In the genomic region with DNA sequence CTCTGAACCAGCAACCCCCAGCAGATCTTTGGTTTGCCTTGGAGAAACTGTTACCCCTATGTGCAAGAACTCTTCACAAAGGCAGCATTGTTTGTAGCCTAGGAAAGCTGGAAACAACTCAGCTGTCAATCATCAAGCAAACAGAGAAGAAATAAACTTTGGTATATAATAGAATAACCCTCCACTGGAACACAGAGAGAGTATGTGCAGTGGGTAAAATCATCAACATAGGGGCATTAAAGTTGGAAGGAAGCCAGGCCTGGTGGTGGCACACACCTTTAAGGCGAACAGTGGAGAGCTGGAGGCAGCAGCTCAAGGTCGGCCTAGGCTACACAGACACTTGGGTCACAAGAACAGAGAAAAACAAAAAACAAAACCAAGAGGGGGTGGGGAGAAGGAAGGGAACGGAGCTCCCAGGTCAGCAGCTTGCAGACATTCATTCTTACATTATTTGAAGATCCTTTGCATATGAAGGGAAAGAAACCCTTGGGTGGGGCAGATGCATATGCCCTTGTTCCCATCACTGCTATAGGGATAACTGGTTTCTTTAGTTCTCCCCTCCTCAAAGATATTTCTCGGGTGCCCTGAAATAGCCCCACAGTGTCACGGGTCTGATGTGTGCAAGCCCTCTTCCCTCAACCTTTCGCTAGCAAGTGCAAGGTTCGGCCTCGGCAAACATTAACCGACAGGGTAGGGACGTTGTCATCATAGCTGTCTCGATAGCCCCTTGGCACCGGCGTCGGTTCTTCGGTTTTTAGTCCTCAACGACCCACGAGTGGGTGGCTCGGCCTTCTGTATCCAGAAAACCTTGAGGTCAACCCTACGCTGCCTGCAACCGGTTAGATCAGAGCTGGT, we compare ENCODE assay signal across 9 mouse cellular contexts. TPM values are rescaled to one million over a fixed set of nuclear protein-coding genes. Genes with fewer than 3 reads are reported as not detected.
DNase-seq lines count a peak whose midpoint lies in the region; ATAC-seq and TF ChIP-seq lines count a peak whose summit lies in the region.
"Had no signal": no experiment of that assay in that cellular context is flagged by ENCODE, and none has a peak within 500 bp of the region (broad histone marks: within the 10 kb centered on the region; RNA-seq: fewer than 3 reads in every experiment).

No protein-coding gene starts in this region.

- no peak overlapping the region for H3K27ac ChIP-seq in intestine, embryonic 16.5 days (ENCODE audit: low read length)
- H3K27ac ChIP-seq in liver, adult 2 months (replicated peaks; ENCODE audit: insufficient read depth, low read depth, low read length): peak overlapping the region; percentile 85

- H3K9ac ChIP-seq in intestine, embryonic 16.5 days (ENCODE audit: low read depth, low read length): no peak overlapping the region
- peak overlapping the region; percentile 63 for H3K9ac ChIP-seq in liver, adult 2 months (ENCODE audit: low read depth, low read length)

- H3K4me2 ChIP-seq in intestine, embryonic 16.5 days (ENCODE audit: low read depth, low read length): peak overlapping the region; percentile 43

- TF ChIP-seq POLR2A in liver, adult 2 months (IDR thresholded peaks at IDR 0.05; ENCODE audit: extremely low read depth, insufficient read depth, low read length): no peak

- ATAC-seq in intestine, embryonic 16.5 days: peak; percentile 75

- peak; percentile 32 for DNase-seq in embryo, embryonic 10.5 days (ENCODE audit: low spot score)
- no peak for DNase-seq in embryo, embryonic 10 days (ENCODE audit: low spot score)
- peak; percentile 85 for DNase-seq in ZHBTc4 (ENCODE audit: low read depth, low spot score)
- DNase-seq in liver, adult 2 months (ENCODE audit: extremely low read depth, low read depth, low spot score): peak; percentile 93
- no peak for DNase-seq in layer of hippocampus, postnatal 14 days (ENCODE audit: low spot score in 2 of 2)
- no peak for DNase-seq in left cerebral cortex, adult 8-10 months (ENCODE audit: low spot score in 2 of 2)
- no peak for DNase-seq in gastrocnemius, postnatal 25 days

- no peaks in the 10 kb centered on the region for H3K9me3 ChIP-seq in intestine, embryonic 16.5 days (ENCODE audit: control insufficient read depth, low read length)

- 18% methylated on average over 20 of the region's 20 CpGs for WGBS in intestine, embryonic 16.5 days
- WGBS in liver, adult 2 months: 16% methylated on average over 20 of the region's 20 CpGs

- no peaks in the 10 kb centered on the region for H3K27me3 ChIP-seq in intestine, embryonic 16.5 days (replicated peaks; ENCODE audit: control insufficient read depth, insufficient read depth, low read length)
- H3K27me3 ChIP-seq in liver, adult 2 months (ENCODE audit: control insufficient read depth, insufficient read depth, low read length): no peaks in the 10 kb centered on the region

- H3K4me1 ChIP-seq in intestine, embryonic 16.5 days (ENCODE audit: control insufficient read depth, insufficient read depth, low read length): peaks cover 7% of the 10 kb centered on the region
- H3K4me1 ChIP-seq in liver, adult 2 months (ENCODE audit: control insufficient read depth, insufficient read depth, low read length): peaks cover 6% of the 10 kb centered on the region; the same call in 1 of the 2 replicates

- no peaks in the 10 kb centered on the region for H3K79me2 ChIP-seq in liver, adult 2 months (ENCODE audit: control insufficient read depth, insufficient read depth, low read length)

- 0 out of 2 replicates have a peak overlapping the region, but pooled peaks have one; percentile 7 for H3K4me3 ChIP-seq in intestine, embryonic 16.5 days (ENCODE audit: low read length)
- H3K4me3 ChIP-seq in liver, adult 2 months (ENCODE audit: insufficient read depth, low read depth, low read length): no peak overlapping the region
- H3K4me3 ChIP-seq: erythroblast, embryonic 14.5 days had no signal

- TF ChIP-seq CTCF in liver, adult 2 months (IDR thresholded peaks at IDR 0.05; ENCODE audit: low read depth, low read length): no peak

- H3K36me3 ChIP-seq in intestine, embryonic 16.5 days (ENCODE audit: control insufficient read depth, insufficient read depth, low read length): no peaks in the 10 kb centered on the region
- H3K36me3 ChIP-seq in liver, adult 2 months (ENCODE audit: control insufficient read depth, insufficient read depth, low read length): no peaks in the 10 kb centered on the region

RNA-seq across cellular contexts. Expression of gene Derl3, which starts 11.4 kb away (rescaled TPM):
- polyA plus RNA-seq in intestine, embryonic 16.5 days (2015; fragmentation: Nextera tagmentation; extraction: Ambion mirVana): 6.8 and 9.7 TPM in 2 replicates
- 2.1 and 6.4 TPM in 2 replicates for total RNA-seq in liver, adult 2 months (2014; rRNA removed)
- 6.4 and 15.0 TPM in 2 replicates for polyA plus RNA-seq in liver, adult 2 months (2012; rRNA removed)
- total RNA-seq in layer of hippocampus, postnatal 14 days (2021): 1 to 10 TPM; 2.0 to 2.1 TPM
- total RNA-seq in left cerebral cortex, adult 8-10 months (2022): 1 to 10 TPM; 2.2 to 3.9 (median 2.6) TPM
- total RNA-seq in gastrocnemius, postnatal 25 days (2021): not detected
- polyA plus RNA-seq: erythroblast, embryonic 14.5 days had no signal

RNA-seq across cellular contexts. Expression of gene Mif, which starts 21.8 kb away (rescaled TPM):
- polyA plus RNA-seq in intestine, embryonic 16.5 days (2015; fragmentation: Nextera tagmentation; extraction: Ambion mirVana): 1,982 and 2,201 TPM in 2 replicates
- total RNA-seq in liver, adult 2 months (2014; rRNA removed): 211 and 380 TPM in 2 replicates
- polyA plus RNA-seq in liver, adult 2 months (2012; rRNA removed): 1,030 and 1,462 TPM in 2 replicates
- 100 to 1,000 TPM; 563 to 640 TPM for total RNA-seq in layer of hippocampus, postnatal 14 days (2021)
- 100 to 1,000 TPM; 528 to 550 (median 540) TPM for total RNA-seq in left cerebral cortex, adult 8-10 months (2022)
- 100 to 1,000 TPM; 141 to 147 TPM for total RNA-seq in gastrocnemius, postnatal 25 days (2021)

RNA-seq across cellular contexts. Expression of gene Smarcb1, which starts 39.6 kb away (rescaled TPM):
- 149 and 171 TPM in 2 replicates for polyA plus RNA-seq in intestine, embryonic 16.5 days (2015; fragmentation: Nextera tagmentation; extraction: Ambion mirVana)
- total RNA-seq in liver, adult 2 months (2014; rRNA removed): 10.9 and 13.6 TPM in 2 replicates
- polyA plus RNA-seq in liver, adult 2 months (2012; rRNA removed): 15.9 and 18.1 TPM in 2 replicates
- 10 to 100 TPM; 80.6 to 84.5 TPM for total RNA-seq in layer of hippocampus, postnatal 14 days (2021)
- total RNA-seq in left cerebral cortex, adult 8-10 months (2022): 10 to 100 TPM; 85.8 to 88.5 (median 86.4) TPM
- total RNA-seq in gastrocnemius, postnatal 25 days (2021): 10 to 100 TPM; 14.9 to 15.2 TPM

RNA-seq across cellular contexts. Expression of gene Gstt2, which starts 44.6 kb away (rescaled TPM):
- polyA plus RNA-seq in intestine, embryonic 16.5 days (2015; fragmentation: Nextera tagmentation; extraction: Ambion mirVana): 78.3 and 83.7 TPM in 2 replicates
- total RNA-seq in liver, adult 2 months (2014; rRNA removed): 253 and 308 TPM in 2 replicates
- polyA plus RNA-seq in liver, adult 2 months (2012; rRNA removed): 357 and 830 TPM in 2 replicates
- total RNA-seq in layer of hippocampus, postnatal 14 days (2021): 1 to 10 TPM; 3.5 to 4.0 TPM
- total RNA-seq in left cerebral cortex, adult 8-10 months (2022): 1 to 10 TPM; 4.2 to 6.2 (median 5.2) TPM
- 1 to 10 TPM; 3.5 to 6.1 TPM for total RNA-seq in gastrocnemius, postnatal 25 days (2021)

RNA-seq across cellular contexts. Expression of gene Chchd10, which starts 51.1 kb away (rescaled TPM):
- 252 and 271 TPM in 2 replicates for polyA plus RNA-seq in intestine, embryonic 16.5 days (2015; fragmentation: Nextera tagmentation; extraction: Ambion mirVana)
- total RNA-seq in liver, adult 2 months (2014; rRNA removed): 657 and 788 TPM in 2 replicates
- polyA plus RNA-seq in liver, adult 2 months (2012; rRNA removed): 1,775 and 1,843 TPM in 2 replicates
- 100 to 1,000 TPM; 286 to 309 TPM for total RNA-seq in layer of hippocampus, postnatal 14 days (2021)
- total RNA-seq in left cerebral cortex, adult 8-10 months (2022): 100 to 1,000 TPM; 356 to 427 (median 392) TPM
- total RNA-seq in gastrocnemius, postnatal 25 days (2021): 1,000 to 10,000 TPM; 1,309 to 1,319 TPM

Comparison
In these comparisons a context has a peak if more than half of its experiments do, and no peak if none do; other contexts are left out.
1. DNase-seq: peak in embryo, embryonic 10.5 days (single experiment), ZHBTc4 (single experiment) and liver, adult 2 months (single experiment); none in embryo, embryonic 10 days (single experiment), layer of hippocampus, postnatal 14 days (0 of 2), left cerebral cortex, adult 8-10 months (0 of 2) and gastrocnemius, postnatal 25 days (single experiment).